Mouse (Mus musculus) ES-E14 (cell line): ENCODE results near the gene Parp6.

Experiments used
- CHD2 ChIP-seq: IDR thresholded peaks from 2 replicates; pipeline ENCODE4 v1.6.1; 2014; ENCODE audit warnings: mild to moderate bottlenecking, low read depth, low read length, inconsistent platforms
- HCFC1 ChIP-seq: IDR thresholded peaks from 2 replicates; pipeline ENCODE4 v1.6.1; 2012; ENCODE audit warnings: low read length, inconsistent platforms, borderline replicate concordance; ENCODE audit not compliant: insufficient read depth
- ZC3H11A ChIP-seq: IDR thresholded peaks from 2 replicates; pipeline ENCODE4 v1.6.1; 2012; ENCODE audit warnings: low read depth, mild to moderate bottlenecking, inconsistent platforms, low read length, borderline replicate concordance
- ZNF384 ChIP-seq: IDR thresholded peaks from 2 replicates; pipeline ENCODE4 v1.6.1; 2012; ENCODE audit warnings: low read depth, low read length, inconsistent platforms

DNA sequence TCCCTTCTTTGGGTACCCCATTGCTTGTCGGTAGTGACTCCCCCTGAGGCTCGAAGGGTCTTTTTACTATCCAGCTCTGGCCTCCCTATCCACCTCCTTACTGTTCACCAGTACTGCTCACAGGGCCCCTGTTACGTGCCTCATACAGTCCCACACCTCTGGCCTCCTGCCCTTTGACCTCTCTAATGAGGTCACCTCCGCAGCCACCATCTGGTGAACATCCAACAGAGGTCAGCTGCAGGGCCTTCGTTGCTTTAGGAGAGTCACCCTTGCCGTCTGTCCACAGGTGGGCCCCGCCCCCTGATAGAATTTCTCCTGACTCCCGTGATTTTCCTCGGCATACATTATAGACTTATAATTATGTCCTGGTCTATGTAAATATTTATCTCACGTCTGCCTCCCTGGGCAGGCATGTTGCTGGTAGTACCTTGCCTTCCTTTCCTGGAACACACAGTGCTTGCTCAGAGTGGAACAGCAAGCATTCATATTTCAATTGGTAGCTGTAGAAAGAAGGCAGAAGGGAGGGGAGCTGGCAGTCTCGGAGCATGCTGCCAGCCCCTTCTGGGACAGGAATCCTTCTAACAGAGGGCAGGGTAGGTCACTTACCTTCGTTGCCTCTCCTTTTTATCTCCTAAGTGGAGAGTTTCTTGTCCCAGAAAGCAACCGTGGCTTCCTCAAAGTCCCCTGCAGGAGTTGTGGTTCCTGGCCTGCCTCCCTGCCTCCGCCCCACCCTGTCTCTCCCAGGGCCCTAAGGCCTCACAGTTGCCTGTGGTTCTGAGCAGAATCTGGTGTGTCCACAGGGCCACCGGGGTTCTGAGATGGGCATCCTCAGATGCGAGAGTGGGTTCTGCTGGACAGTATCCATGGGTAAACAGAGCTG is 77.7 kb downstream of the Parp6 start:
- TF ChIP-seq CHD2 (no peak), ZNF384 (no peak), HCFC1 (no peak), ZC3H11A (no peak)
